Mouse (Mus musculus): ENCODE results near the gene Brca1. TPM values are rescaled to one million over a fixed set of nuclear protein-coding genes. Genes with fewer than 3 reads are reported as not detected.

Brca1 gene
- polyA plus RNA-seq, 1 experiment, result 10.2 TPM

GRCm38 (mm10) chr11:101524446-101524845 lies 27.3 kb downstream of the Brca1 start:
- H3K4me1 ChIP-seq (ENCODE audit: control insufficient read depth, insufficient read depth, low read length), result no peaks in the 10 kb centered on the region
- no peak overlapping the region for H3K4me3 ChIP-seq (replicated peaks; ENCODE audit: control insufficient read depth, low read depth, low read length)
- TF ChIP-seq CTCF (IDR thresholded peaks at IDR 0.05; ENCODE audit: control insufficient read depth, insufficient read depth, low read length) (no peak), POLR2A (IDR thresholded peaks at IDR 0.05; ENCODE audit: borderline replicate concordance, control insufficient read depth, low read depth, low read length) (no peak)
- WGBS, result 97% methylated on average over 8 of the region's 8 CpGs
- H3K27ac ChIP-seq (ENCODE audit: control insufficient read depth, insufficient read depth, low read depth, low read length, poor library complexity), result no peak overlapping the region

- 93% methylated on average over 6 of the region's 6 CpGs for WGBS
- Histone ChIP-seq H3K4me1 (ENCODE audit: control insufficient read depth, insufficient read depth, low read length) (no peaks in the 10 kb centered on the region), H3K4me3 (replicated peaks; ENCODE audit: control insufficient read depth, low read depth, low read length) (no peak overlapping the region), H3K27ac (ENCODE audit: control insufficient read depth, insufficient read depth, low read depth, low read length, poor library complexity) (no peak overlapping the region)
- TF ChIP-seq POLR2A (IDR thresholded peaks at IDR 0.05; ENCODE audit: borderline replicate concordance, control insufficient read depth, low read depth, low read length), result no peak
- no peak for TF ChIP-seq CTCF (IDR thresholded peaks at IDR 0.05; ENCODE audit: control insufficient read depth, insufficient read depth, low read length)
Observed at GRCm38 (mm10) chr11:101519364-101519763, 32.4 kb downstream of the Brca1 start.

GRCm38 (mm10) chr11:101518937-101519336 lies 32.8 kb downstream of the Brca1 start:
- TF ChIP-seq POLR2A (IDR thresholded peaks at IDR 0.05; ENCODE audit: borderline replicate concordance, control insufficient read depth, low read depth, low read length) (no peak), CTCF (IDR thresholded peaks at IDR 0.05; ENCODE audit: control insufficient read depth, insufficient read depth, low read length) (no peak)
- no peak overlapping the region for H3K27ac ChIP-seq (ENCODE audit: control insufficient read depth, insufficient read depth, low read depth, low read length, poor library complexity)
- H3K4me3 ChIP-seq (replicated peaks; ENCODE audit: control insufficient read depth, low read depth, low read length), result no peak overlapping the region
- WGBS, result 81% methylated on average over 5 of the region's 5 CpGs
- H3K4me1 ChIP-seq (ENCODE audit: control insufficient read depth, insufficient read depth, low read length), result no peaks in the 10 kb centered on the region

GRCm38 (mm10) chr11:101507090-101507489 lies 44.7 kb downstream of the Brca1 start:
- H3K4me1 ChIP-seq (ENCODE audit: control insufficient read depth, insufficient read depth, low read length), result no peaks in the 10 kb centered on the region
- 77% methylated on average over 7 of the region's 7 CpGs for WGBS
- H3K4me3 ChIP-seq (replicated peaks; ENCODE audit: control insufficient read depth, low read depth, low read length), result no peak overlapping the region
- H3K27ac ChIP-seq (ENCODE audit: control insufficient read depth, insufficient read depth, low read depth, low read length, poor library complexity), result no peak overlapping the region
- no peak for TF ChIP-seq POLR2A (IDR thresholded peaks at IDR 0.05; ENCODE audit: borderline replicate concordance, control insufficient read depth, low read depth, low read length)
- TF ChIP-seq CTCF (IDR thresholded peaks at IDR 0.05; ENCODE audit: control insufficient read depth, insufficient read depth, low read length), result no peak

- WGBS, result 93% methylated on average over 5 of the region's 5 CpGs
- TF ChIP-seq POLR2A (IDR thresholded peaks at IDR 0.05; ENCODE audit: borderline replicate concordance, control insufficient read depth, low read depth, low read length) (no peak), CTCF (IDR thresholded peaks at IDR 0.05; ENCODE audit: control insufficient read depth, insufficient read depth, low read length) (no peak)
- Histone ChIP-seq H3K27ac (ENCODE audit: control insufficient read depth, insufficient read depth, low read depth, low read length, poor library complexity) (no peak overlapping the region), H3K4me1 (ENCODE audit: control insufficient read depth, insufficient read depth, low read length) (no peaks in the 10 kb centered on the region), H3K4me3 (replicated peaks; ENCODE audit: control insufficient read depth, low read depth, low read length) (no peak overlapping the region)
Observed at GRCm38 (mm10) chr11:101506269-101506780, 45.4 kb downstream of the Brca1 start.

- no peaks in the 10 kb centered on the region for H3K4me1 ChIP-seq (ENCODE audit: control insufficient read depth, insufficient read depth, low read length)
- 68% methylated on average over 6 of the region's 6 CpGs for WGBS
- TF ChIP-seq CTCF (IDR thresholded peaks at IDR 0.05; ENCODE audit: control insufficient read depth, insufficient read depth, low read length), result no peak
- no peak overlapping the region for H3K27ac ChIP-seq (ENCODE audit: control insufficient read depth, insufficient read depth, low read depth, low read length, poor library complexity)
- no peak overlapping the region for H3K4me3 ChIP-seq (replicated peaks; ENCODE audit: control insufficient read depth, low read depth, low read length)
Observed at GRCm38 (mm10) chr11:101486126-101486525, 65.6 kb downstream of the Brca1 start.

- H3K4me3 ChIP-seq (replicated peaks; ENCODE audit: control insufficient read depth, low read depth, low read length), result no peak overlapping the region
- H3K27ac ChIP-seq (ENCODE audit: control insufficient read depth, insufficient read depth, low read depth, low read length, poor library complexity), result no peak overlapping the region
- no peak for TF ChIP-seq POLR2A (IDR thresholded peaks at IDR 0.05; ENCODE audit: borderline replicate concordance, control insufficient read depth, low read depth, low read length)
- TF ChIP-seq CTCF (IDR thresholded peaks at IDR 0.05; ENCODE audit: control insufficient read depth, insufficient read depth, low read length), result no peak
- H3K4me1 ChIP-seq (ENCODE audit: control insufficient read depth, insufficient read depth, low read length), result no peaks in the 10 kb centered on the region
- 55% methylated on average over 6 of the region's 6 CpGs for WGBS
Observed at GRCm38 (mm10) chr11:101485509-101486028, 66.2 kb downstream of the Brca1 start.

GRCm38 (mm10) chr11:101484814-101485213 lies 66.9 kb downstream of the Brca1 start:
- no peaks in the 10 kb centered on the region for H3K4me1 ChIP-seq (ENCODE audit: control insufficient read depth, insufficient read depth, low read length)
- H3K4me3 ChIP-seq (replicated peaks; ENCODE audit: control insufficient read depth, low read depth, low read length), result no peak overlapping the region
- H3K27ac ChIP-seq (ENCODE audit: control insufficient read depth, insufficient read depth, low read depth, low read length, poor library complexity), result no peak overlapping the region
- TF ChIP-seq POLR2A (IDR thresholded peaks at IDR 0.05; ENCODE audit: borderline replicate concordance, control insufficient read depth, low read depth, low read length), result no peak
- no peak for TF ChIP-seq CTCF (IDR thresholded peaks at IDR 0.05; ENCODE audit: control insufficient read depth, insufficient read depth, low read length)
- WGBS, result 61% methylated on average over 7 of the region's 7 CpGs

GRCm38 (mm10) chr11:101484245-101484644 lies 67.5 kb downstream of the Brca1 start:
- TF ChIP-seq POLR2A (IDR thresholded peaks at IDR 0.05; ENCODE audit: borderline replicate concordance, control insufficient read depth, low read depth, low read length) (no peak), CTCF (IDR thresholded peaks at IDR 0.05; ENCODE audit: control insufficient read depth, insufficient read depth, low read length) (no peak)
- no peak overlapping the region for H3K4me3 ChIP-seq (replicated peaks; ENCODE audit: control insufficient read depth, low read depth, low read length)
- H3K27ac ChIP-seq (ENCODE audit: control insufficient read depth, insufficient read depth, low read depth, low read length, poor library complexity), result no peak overlapping the region
- H3K4me1 ChIP-seq (ENCODE audit: control insufficient read depth, insufficient read depth, low read length), result no peaks in the 10 kb centered on the region
- WGBS, result 72% methylated on average over 6 of the region's 6 CpGs
